Mouse (Mus musculus) layer of hippocampus, adult 9-10 months (tissue): ENCODE data around the gene Ccdc184.

ENCODE experiments used
- DNase-seq: peaks from one replicate; pipeline ENCODE4 v3.0.0; 2022; ENCODE audit warnings: low spot score

Ccdc184 gene

DNA sequence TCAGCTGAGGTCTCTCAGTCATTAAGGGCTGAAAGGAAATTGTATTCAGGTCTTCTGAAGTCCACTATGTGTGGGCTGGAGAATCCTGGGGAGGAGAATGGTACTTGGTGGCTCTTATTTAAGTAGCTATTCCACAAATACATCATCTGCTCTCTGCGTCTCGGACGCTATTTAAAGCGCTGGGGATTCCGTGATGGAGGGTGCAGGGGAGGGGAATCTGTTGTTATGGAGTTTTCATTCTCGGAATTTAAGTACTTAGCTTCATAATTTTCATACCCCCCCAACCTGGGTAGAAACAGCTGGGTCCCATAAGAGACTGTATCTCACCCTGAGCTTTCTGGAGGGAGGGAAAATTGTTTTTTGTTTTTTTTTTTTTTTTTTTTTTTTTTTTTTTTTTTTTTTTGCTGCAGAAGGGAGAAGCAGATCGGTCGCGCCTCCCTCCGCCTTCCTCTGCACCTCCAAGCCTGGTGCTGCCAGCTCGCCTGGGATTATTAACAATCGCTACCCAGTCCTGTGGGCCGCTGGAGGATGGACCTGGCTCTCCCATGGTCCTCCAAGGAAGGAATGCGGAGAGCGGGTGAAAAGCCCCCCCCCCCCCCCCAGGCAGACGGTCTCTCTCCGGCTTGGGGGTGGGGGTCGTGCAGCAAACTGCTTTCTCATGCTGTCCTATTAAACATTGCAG, at the start of gene Ccdc184:
Gene Ccdc184, plus strand, starts transcription at position 196 of the 682 bp plus-strand sequence.
- DNase-seq = no peak

DNA sequence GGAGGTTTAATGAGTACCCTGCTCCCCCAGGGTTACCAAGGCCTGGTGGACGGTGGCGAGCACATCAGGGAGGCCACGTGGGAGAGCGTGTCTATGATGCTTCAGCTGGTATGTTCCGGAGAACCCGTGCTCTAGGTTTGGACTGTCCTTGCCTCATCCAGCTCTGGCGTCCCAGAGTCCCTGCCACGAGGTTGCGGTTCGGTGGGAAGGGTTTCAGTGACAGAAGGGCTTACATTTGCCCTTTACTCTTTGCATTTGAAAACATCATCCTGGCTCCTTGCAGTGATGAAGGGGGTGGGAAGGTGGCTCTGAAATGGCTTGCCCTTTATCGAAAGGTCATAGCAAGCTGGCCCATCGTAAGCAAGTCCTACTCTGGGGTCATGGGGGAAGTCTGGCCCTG, 47.6 kb upstream of the Ccdc184 start:
- DNase-seq = no peak

DNA sequence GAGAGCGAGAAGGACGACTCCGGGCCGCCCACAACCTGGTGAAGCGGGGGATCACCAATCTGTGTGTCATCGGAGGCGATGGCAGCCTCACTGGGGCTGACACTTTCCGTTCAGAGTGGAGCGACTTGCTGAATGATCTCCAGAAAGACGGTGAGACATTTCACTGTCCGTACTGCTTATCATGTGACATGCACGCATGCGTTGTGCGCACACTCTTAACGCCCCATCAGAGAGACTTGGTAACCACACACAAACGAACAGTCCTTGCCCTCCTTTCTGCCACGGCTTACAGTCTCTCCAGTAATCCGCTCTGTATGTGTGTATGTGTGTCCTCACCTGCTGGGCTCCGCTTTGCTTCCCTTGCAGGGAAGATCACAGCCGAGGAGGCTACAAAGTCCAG, 46.1 kb upstream of the Ccdc184 start:
- no peak for DNase-seq

DNA sequence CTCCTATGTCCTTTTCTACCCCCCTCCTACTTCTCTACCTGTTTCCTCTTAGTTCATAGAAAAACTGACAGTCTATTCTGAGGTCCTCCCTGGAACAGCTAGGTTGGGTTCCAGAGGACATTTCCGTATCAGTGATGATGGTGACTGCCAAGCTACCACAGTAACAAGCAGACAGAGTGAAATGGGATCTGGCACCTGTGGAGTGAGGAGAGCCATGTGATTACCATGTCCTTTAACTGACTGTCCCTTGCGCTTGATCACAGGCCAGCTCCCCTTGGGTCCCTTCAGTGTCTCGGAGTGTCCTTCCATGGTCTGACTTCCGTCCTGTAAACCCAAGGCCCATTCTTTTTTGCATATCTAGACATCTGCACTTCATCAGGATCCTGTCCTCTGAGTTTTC, 36.0 kb upstream of the Ccdc184 start:
- no peak for DNase-seq

DNA sequence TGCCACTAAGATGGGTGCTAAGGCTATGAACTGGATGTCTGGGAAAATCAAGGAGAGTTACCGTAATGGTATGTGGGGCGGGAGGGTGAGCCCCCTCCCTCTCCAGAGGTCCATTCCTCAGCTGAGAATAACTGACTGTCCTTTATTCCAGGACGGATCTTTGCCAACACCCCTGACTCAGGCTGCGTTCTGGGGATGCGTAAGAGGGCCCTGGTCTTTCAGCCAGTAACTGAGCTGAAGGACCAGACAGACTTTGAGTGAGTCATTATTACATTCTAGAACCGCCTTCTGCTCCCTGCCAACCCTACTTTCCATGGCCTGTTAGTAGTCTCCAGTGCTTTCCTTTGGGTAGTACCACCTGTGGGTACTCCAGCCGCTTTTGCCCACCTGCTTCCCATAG, 35.5 kb upstream of the Ccdc184 start:
- no peak for DNase-seq

DNA sequence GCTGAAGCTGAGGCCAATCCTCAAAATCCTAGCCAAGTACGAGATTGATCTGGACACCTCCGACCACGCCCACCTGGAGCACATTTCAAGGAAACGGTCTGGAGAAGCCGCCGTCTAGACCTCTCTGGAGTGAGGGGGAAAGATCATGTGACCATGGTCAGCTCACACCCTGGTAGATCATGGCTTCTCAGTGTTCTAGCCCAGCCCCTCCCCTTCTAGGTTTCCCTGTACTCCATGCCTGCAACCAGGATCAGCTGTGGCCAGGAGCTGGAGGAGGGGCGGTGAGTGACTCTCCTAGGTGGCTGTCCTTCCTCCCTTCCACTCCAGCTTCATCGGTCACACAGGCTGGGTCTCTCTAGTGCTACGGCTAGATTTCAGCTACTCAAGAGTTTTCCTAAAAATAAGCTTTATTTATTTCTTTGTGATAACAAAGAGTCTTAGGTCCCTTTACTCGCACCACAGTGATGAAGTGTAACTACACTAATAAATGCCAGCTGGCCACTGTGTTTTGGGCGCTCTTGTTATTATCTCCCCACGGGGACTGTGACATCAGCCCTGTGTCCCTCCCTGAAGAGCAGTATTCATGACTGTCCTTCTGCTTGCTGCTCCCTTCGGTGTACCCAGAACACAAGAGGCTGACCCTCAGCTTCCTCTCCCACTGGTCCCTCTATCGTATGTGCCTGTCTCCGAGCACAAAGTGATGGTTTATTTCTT, 34.9 kb upstream of the Ccdc184 start:
- no peak for DNase-seq

DNA sequence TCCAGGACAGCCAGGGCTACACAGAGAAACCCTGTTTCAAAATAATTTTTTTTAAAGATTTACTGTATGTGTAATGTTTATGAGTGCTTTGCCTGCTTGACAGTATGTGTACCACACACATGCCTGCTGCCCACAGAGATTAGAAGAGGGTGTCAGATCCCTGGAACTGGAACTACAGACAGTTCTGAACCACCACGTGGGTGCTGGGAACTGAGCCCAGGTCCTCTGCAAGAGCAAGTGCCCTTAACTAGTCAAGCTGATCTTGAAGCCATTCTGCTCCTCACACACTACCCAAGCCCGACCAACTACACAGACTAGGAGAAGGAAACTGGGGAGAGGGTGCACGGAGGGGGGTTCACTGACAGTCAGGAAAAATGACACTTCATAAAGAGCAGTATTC, 33.5 kb upstream of the Ccdc184 start:
- DNase-seq = no peak

DNA sequence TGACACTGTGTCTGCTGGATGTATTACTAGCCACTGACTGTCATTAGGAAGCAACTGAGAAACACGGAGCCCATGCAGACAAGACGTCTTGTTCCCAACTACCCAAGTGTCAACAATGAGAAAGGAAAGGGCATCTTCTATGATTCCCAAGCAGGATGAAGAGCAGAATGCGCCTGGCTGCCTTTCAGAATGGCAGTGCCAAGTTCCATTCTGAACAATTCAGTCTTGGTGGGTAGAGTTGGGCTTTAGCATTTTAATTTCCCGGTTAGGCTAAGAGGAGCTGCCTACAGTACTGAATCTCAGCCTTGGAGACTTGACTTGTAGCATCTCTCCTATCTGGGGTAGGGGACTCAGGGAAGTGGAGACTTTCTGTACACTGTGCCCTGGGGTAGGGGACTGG, 32.9 kb upstream of the Ccdc184 start:
- DNase-seq = no peak

DNA sequence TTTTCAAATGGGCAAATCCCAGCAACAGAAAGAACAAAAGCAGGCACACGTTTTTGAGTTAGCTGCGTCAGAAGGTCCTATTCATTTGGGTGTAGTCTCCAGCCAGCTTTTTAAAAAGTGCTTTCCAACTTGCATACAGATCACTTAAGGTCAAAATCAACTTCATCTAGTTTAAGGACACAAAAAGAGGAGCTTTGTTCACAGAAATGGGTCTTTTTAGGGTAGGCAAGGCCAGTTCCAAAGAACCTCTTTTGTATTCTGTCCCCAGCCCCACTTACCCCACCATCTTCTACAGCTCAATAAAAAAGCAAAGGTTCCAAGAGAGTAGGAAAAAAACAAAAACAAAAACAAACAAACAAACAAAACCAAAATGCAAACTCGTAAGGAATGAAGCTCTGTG, 32.3 kb upstream of the Ccdc184 start:
- no peak for DNase-seq

DNA sequence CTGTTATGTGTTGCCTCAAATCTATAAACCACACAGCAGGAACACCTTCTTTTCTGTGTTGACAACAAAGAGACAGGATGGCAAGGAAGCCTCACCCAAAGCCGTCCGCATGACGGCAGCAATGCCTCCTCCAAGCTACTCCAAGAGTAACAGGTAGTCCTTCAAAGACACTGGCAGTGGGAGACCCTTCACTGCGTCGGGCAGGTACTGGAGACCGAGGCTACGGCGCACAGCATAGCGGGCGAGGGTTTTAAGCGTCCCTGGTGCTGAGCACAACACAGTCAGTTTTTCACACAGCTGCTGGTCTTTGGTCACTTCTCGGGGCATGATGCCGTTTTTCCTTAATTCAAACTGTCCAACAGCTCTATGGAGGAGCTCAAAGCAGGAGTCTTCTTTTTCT, 31.3 kb upstream of the Ccdc184 start:
- DNase-seq = no peak

DNA sequence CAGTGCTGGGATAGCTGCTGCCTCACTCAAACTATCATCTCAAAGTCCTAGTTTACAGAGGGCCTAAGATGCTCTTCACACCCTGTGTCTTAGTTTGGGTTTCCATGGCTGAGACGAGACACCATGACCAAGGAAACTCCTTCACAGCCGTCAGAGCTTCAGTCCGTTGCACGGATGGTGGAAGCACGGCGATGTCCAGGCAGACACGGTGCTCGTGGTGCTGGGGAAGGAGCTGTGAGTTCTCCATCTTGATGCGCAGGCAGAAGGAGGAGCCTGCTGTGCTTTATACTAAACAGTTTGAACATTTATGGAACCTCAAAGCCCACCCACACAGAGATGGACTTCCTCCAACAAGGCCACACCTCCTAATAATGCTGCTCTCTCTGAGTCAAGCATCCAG, 30.1 kb upstream of the Ccdc184 start:
- DNase-seq = no peak

DNA sequence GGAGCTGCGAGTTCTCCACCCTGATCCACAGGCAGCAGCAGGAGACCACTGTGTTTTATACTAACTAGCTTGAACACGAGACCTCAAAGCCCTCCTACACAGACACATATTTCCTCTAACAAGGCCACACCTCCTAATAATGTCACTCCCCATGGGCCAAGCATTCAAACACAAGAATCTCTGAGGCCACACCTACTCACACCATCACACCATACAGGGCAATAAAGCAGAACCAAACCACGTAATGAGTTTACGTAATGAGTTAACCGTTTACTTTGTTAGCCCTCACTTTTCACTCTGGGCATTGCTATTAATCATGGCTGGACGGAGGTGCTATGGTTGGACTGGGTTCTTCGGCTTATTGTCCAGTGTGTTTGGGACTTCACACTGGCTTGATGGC, 27.2 kb upstream of the Ccdc184 start:
- no peak for DNase-seq

DNA sequence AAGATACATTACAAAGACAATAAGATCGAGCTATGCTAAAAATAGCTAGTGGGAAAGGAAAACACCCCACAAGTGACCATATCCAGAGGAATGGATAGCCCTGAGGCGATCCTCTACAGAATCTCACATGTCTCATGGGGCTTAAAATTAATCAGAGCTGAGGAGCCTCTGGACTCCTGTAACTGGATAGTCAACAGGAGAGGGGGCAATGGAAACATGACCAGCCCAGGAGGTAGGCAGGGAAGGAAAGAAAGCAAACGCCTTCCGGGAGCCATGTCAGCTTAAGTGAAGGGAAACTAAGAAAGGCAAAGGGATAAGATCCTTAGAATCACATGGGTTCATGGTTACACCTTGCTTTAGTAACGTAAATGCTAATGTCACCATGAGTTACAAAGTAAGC, 26.1 kb upstream of the Ccdc184 start:
- DNase-seq = no peak

DNA sequence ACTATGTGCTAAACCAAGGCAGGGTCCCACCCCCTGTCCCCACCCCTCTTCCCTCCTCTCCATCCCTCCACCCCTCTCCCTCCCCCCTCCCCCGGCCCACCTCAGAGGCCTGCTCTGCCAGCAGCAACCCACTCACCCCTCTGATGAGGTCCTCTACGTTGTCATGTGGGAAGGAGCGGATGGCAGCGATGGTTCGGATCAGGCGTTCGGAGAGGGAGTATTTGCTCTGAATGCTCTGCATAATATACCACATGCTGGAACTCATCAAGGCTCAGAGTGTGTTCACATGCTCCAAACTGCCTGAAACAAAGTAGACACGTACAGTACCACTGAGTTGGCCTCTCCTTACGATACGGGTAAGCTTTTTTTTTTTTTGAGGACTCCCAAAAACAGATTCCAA, 24.4 kb upstream of the Ccdc184 start:
- no peak for DNase-seq

DNA sequence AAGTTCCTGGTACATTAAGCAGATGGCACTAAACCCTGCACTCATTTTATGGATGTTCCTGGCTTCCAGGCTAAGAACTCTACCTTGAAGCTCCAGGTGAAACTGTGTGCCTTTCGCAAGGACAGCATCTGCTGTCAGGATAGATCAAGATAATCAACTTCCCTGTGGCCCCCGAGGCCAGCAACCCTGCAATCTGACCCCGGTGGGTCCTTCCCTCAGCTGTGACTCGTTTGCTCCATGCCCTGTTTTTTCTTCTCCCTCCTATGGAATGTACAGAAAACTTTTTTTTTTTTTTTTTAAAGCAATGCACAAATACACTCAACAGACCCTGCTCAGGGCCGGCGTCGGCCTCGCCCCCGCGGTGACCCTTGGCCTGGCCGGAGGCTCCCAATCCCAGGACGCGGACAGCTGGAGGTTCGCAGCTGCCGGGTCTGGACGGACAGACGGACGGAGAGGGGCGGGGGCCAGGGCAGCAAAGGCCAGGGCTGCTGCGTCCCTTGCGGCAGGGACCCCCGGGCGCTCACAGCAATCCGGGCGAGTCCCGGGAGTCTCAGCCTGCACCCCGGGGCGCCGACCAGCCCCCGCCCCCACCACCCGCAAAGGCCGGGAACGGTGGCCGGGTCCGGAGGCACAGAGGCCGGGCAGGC, 22.0 kb upstream of the Ccdc184 start:
- DNase-seq = no peak

DNA sequence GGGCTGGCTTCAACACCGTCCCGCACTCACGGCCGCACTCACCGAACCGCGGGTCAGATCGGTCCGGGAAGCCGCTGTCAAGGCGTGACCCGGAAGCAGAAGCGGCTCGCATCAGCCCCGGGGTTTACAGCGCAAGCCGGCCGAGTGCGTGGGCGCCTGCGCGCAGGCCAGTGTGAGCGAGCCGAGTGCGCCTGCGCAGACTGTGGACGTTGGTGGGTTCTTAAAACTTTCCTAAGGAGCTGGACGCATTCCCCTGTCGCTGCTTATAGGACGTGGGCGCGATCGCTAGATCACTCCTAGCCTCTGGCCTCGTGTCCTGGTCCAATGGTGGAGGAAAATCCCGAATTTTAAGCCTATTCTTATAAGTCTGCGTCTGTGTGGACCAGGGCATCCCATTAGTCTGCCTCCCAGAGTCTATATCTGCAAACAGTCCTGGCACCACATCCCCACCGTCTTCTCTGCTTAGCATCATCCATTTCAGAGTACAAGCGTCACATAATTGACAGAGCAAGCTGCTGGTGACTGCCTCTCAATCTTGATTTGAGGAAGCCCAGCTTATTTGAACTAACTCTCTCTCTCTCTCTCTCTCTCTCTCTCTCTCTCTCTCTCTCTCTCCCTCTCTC, 21.3 kb upstream of the Ccdc184 start:
- peak; percentile 62 for DNase-seq

DNA sequence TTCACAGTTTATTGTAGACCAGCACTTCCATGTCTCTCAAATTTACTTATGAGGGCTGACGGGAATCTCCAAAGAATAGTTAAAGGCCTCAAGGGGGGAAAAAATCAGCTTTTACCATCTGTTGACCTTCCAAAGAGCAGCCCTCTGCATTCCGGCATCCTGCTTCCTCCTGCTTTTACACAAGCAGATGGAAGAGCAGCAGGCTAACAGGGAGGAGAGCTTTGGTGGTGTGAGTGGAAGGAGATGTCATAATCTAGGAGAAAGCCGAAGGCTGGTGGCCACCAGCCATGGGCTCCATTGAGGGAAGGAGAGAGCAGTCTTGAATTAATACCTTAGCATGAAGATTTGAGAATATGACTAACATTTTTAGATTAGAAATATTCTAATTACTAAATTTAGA, 18.6 kb upstream of the Ccdc184 start:
- no peak for DNase-seq

DNA sequence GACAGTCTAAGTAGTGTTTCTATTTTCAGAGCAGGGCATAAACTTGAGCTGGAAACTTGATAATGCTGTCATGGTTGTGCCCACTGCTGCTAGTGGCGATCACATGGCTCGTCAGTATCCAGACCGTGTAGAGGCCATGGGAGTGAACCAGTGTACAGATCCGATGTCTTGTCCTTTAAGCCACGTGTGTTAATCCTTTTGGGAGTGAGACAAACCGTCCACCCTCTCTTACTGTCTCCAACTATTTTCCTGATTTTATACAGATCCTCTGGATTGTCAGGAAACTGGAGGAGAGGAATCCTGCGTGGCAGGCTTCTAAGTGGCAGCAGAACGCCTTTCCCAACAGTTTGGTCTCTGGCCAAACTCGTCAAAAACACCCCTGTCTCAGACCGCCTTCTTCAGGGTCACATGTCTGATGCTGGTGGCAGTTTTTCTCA, 17.8 kb upstream of the Ccdc184 start:
- no peak for DNase-seq

DNA sequence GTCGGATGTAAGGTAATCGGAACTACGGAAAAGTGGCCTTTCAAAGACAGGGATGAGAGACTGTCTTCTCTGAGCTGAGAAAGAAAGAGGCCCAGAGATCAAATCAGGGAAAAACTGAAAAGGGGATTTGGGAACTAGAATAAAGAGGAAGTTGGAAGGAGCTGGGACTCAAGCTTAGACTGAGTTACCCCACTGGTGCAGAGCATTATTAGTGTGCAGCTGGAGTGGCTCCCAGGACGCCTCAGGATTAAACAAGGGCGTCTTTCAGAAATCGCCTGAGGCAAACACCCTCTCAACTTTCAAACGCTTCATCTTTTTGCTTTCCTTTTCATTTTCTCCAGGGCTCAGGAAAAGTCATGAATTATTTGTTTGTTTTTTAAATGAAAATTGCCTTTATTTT, 14.0 kb upstream of the Ccdc184 start:
- DNase-seq = no peak

DNA sequence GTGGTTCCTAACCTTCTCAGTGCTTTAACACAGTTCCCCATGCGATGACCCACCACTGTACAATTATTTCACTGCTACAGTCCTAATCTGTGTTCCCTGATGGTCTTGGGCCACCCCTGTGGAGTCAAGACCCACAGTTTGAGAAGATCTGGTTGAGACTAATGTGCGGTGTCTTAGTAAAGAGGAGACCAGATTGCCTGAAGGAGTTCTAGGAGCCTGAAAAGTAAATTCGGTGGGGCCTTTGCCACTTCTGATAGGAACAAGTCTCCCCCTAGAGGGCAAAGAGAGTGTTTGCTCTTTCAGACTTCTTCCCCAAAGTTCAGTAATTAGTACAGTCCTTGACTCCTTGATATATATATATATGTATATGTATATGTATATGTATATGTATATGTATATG, 13.3 kb upstream of the Ccdc184 start:
- DNase-seq = no peak

DNA sequence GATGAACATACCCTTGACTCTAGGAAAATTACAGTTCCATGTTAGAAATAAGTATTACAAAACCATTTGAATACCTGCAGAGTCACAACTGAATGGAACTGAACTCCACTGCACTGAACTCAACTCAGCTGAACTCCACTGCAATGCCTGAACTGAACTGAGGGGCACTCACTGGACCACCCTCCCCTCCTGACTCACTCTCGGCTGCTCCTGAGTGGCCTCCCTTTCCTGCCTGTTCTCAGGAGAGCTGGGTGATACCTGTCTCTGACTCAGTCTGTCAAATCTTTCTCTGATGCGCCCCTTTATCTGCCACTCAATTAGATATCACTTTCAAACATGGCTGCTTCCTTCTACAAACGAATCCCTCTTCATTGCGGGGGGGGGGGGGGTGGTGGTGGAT, 12.8 kb upstream of the Ccdc184 start:
- no peak for DNase-seq

DNA sequence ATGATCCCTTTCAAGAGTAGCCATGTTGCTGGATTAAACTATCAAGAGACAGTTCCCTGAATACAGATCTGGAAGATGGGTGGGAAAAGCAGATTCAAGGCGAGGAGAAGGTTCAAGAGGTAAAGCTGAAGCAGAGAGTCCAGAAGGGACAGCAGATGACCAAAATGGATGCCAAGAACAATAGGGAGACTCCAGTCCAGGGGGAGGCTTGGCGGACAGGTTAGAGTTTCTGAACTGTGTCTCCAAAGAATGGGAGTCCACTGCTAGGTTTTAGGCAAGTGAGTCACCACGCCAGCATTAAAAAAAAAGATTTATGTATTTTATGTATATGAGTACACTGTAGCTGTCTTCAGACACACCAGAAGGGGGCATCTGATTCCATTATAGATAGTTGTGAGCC, 12.3 kb upstream of the Ccdc184 start:
- no peak for DNase-seq

DNA sequence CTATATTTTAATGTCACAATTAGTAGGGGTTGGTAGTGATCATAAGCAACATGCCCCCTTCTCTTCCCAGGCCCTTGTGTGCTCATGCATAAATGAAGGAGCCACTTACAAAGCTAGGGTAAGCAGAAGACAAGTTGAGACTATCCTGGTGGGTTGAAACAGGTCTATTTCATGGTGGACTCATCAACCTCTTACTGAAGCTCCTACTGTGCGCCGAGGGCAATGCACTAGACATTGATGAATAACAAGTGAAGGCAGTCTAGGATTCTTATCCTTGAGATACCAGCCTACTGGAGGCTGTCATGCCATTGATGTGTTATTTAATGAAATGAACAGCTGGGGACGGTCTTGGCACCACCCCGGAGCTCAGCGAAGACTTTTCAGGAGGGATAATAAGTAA, 11.7 kb upstream of the Ccdc184 start:
- DNase-seq = no peak
